Mouse (Mus musculus) midbrain, postnatal 0 days (tissue): ENCODE results near the gene Slc12a7. TPM values are rescaled to one million over a fixed set of nuclear protein-coding genes. Genes with fewer than 3 reads are reported as not detected.

Source experiments
- ATAC-seq: fragments of 200-750 bp; cut with Nextera tagmentation; 2 replicates; pipeline ENCODE4 v1.8.0; 2017; ENCODE audit warnings: moderate number of reproducible peaks, mild to moderate bottlenecking, moderate TSS enrichment, moderate library complexity; ENCODE audit not compliant: low FRiP score
- DNase-seq: peaks from one replicate; pipeline ENCODE4 v3.0.0-alpha.2; 2015; ENCODE audit warnings: low spot score
- H3K27ac ChIP-seq: fragments of 300-500 bp; sonication (generic); 2 replicates; pipeline ENCODE4 v1.5.1; 2014; ENCODE audit warnings: low read depth, mild to moderate bottlenecking, low read length, mixed read lengths
- H3K27me3 ChIP-seq: fragments of 300-500 bp; sonication (generic); 2 replicates; pipeline ENCODE4 v1.6.1; 2014; ENCODE audit warnings: low read length, control low read depth, mixed read lengths; ENCODE audit not compliant: insufficient read depth
- H3K36me3 ChIP-seq: fragments of 300-500 bp; sonication (generic); 2 replicates; pipeline ENCODE4 v1.6.1; 2014; ENCODE audit warnings: low read length, control low read depth, mixed read lengths; ENCODE audit not compliant: insufficient read depth
- H3K4me1 ChIP-seq: fragments of 300-500 bp; sonication (generic); 2 replicates; pipeline ENCODE4 v1.6.1; 2014; ENCODE audit warnings: mild to moderate bottlenecking, control low read depth, antibody characterized with exemption, low read length, mixed read lengths; ENCODE audit not compliant: insufficient read depth
- H3K4me2 ChIP-seq: fragments of 300-500 bp; sonication (generic); 2 replicates; pipeline ENCODE4 v1.6.1; 2014; ENCODE audit warnings: low read depth, mild to moderate bottlenecking, low read length, mixed read lengths; ENCODE audit not compliant: poor library complexity, severe bottlenecking
- H3K4me3 ChIP-seq: fragments of 300-500 bp; sonication (generic); 2 replicates; pipeline ENCODE4 v1.5.1; 2014; ENCODE audit warnings: low read depth, mild to moderate bottlenecking, low read length, moderate library complexity
- H3K9ac ChIP-seq: fragments of 300-500 bp; sonication (generic); replicated peaks from 2 replicates; pipeline ENCODE4 v1.6.1; 2014; ENCODE audit warnings: mild to moderate bottlenecking, low read length, moderate library complexity, mixed read lengths; ENCODE audit not compliant: poor library complexity, severe bottlenecking
- H3K9me3 ChIP-seq: fragments of 300-500 bp; sonication (generic); 2 replicates; pipeline ENCODE4 v1.6.1; 2016; ENCODE audit warnings: low read length, control low read depth
- CTCF ChIP-seq: IDR thresholded peaks from 2 replicates; pipeline ENCODE4 v1.5.1; 2016; ENCODE audit warnings: antibody characterized with exemption, mild to moderate bottlenecking
- WGBS: fragments of 180-500 bp; shearing (Covaris S2); extraction: QIAGEN DNeasy Blood & Tissue Kit; methylation state at CpG from one replicate; pipeline ENCODE4 v1.1.7; 2014; 5-methylcytosine and 5-hydroxymethylcytosine counted together
- polyA plus RNA-seq: library from polyadenylated mRNA; unstranded; fragments of >200 nt; fragmentation: Nextera tagmentation; extraction: Ambion mirVana; gene quantifications from 2 replicates; pipeline ENCODE4 v1.2.1, GENCODE M21; 2015
- total RNA-seq: library from RNA; depleted of rRNA; stranded (reverse); fragments of >200 nt; gene quantifications from 2 replicates; pipeline ENCODE4 v1.2.3, GENCODE M21; 2014

The Slc12a7 gene
- total and polyA plus RNA-seq, 2 experiments from 2014 or later = 4.7 to 8.9 TPM

DNA sequence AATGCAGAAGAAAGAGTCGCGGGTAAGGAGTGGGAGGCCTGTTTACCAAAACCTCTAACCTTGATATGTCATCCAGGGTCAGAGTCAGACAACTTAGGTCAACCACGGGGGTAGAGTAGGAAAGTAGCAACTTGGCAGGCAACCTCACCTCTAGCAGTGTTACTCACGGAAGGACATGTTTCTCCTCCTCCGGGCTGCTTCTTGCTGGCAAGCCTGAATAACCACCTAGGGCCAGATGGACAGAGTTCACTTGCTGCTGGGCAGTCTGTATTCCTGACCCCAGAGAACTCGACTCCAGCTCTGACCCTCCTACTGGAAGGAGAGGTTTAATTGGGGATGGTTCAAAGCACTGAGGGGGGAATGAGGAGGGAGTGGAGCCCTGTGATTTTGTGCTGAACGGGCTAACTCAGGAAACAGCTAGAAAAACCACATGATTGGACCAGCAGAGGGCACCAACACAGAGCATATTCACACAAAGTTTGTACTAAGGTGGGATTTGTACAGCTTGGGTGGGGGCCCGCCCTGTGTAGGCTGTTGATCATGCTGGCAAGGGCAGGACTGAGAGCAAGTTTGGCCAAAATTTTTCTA is 9.7 kb upstream of the Slc12a7 start:
- Histone ChIP-seq H3K27me3 (no peaks in the 10 kb centered on the region), H3K9me3 (no peaks in the 10 kb centered on the region), H3K36me3 (no peaks in the 10 kb centered on the region), H3K27ac (no peak overlapping the region), H3K4me3 (no peak overlapping the region), H3K4me2 (no peak overlapping the region), H3K9ac (no peak overlapping the region), H3K4me1 (no peaks in the 10 kb centered on the region)
- ATAC-seq (peak; percentile 38), DNase-seq (peak; percentile 49)
- 44% methylated on average over 8 of the region's 8 CpGs for WGBS
- TF ChIP-seq CTCF = peak; percentile 79

DNA sequence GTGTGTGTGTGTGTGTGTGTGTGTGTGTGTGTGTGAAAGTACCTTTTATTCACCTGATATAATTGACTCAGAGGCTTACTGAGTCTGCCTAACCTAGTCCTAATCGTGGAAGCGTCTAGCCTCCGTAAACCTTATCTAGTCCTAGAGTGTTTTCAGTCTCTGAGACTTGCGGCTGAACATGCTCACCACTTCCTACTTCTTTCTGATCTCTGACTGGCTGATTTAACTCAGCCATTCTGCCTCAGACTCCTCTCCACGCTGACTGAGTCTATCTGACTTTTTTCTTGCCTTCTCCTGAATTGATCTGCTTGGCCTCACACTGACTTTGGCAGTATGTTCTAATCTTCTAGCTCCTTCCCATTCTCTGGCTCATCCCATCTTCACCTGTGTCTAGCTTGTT is 7.6 kb upstream of the Slc12a7 start:
- no peak overlapping the region for H3K27ac ChIP-seq
- no peak overlapping the region for H3K4me2 ChIP-seq
- no peak overlapping the region for H3K9ac ChIP-seq
- no peak overlapping the region for H3K4me3 ChIP-seq
- no peak for ATAC-seq
- WGBS = 72% methylated on average over 5 of the region's 5 CpGs
- H3K9me3 ChIP-seq = no peaks in the 10 kb centered on the region
- no peak for TF ChIP-seq CTCF
- H3K27me3 ChIP-seq = no peaks in the 10 kb centered on the region
- no peak for DNase-seq
- no peaks in the 10 kb centered on the region for H3K4me1 ChIP-seq
- H3K36me3 ChIP-seq = no peaks in the 10 kb centered on the region

DNA sequence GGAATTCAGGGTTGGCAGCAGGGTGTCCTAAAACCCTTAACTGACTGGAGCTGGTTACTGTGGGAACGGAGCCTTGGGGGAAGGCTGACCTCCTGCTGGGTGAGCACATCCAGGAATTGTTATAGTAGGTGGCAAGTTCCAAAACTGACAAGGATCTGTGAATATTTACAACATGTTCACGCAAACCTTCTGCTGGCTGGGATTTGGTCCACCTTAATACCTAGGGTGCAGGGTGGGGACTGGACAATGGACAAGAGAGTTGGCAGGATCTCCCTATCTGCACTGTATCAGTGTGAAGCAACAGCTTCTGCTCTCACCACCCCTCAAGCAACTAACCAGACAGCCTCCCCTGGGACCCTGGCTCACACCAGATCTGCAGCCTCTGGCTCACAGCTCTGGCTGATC is 5.3 kb upstream of the Slc12a7 start:
- Histone ChIP-seq H3K9me3 (no peaks in the 10 kb centered on the region), H3K4me2 (no peak overlapping the region), H3K9ac (no peak overlapping the region), H3K36me3 (no peaks in the 10 kb centered on the region), H3K27me3 (no peaks in the 10 kb centered on the region), H3K4me1 (peaks cover 3% of the 10 kb centered on the region; the same call in 1 of the 2 replicates), H3K4me3 (no peak overlapping the region), H3K27ac (no peak overlapping the region)
- ATAC-seq (no peak), DNase-seq (no peak)
- 26% methylated on average over 2 of the region's 2 CpGs for WGBS
- TF ChIP-seq CTCF = no peak

DNA sequence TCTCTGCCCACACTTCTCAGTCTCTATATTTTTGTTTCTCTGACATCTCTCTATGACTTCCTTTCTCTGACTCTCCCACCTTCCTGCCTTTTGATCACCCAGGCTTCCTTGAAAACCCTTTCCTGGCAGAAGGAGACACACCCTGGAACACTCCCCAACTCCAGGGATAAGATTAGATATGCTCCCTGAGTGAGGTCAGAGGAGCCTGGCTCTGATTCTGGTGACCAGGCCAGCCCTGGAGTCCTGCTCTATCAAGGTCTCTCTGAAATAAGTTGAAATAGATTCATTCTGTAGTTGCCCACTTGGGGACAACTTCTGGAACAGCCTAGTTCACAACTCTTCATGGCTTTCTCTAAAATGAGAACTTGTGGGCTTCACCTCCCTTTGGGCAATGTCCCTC is 4.3 kb upstream of the Slc12a7 start:
- Histone ChIP-seq H3K9ac (no peak overlapping the region), H3K4me3 (no peak overlapping the region), H3K4me2 (no peak overlapping the region), H3K4me1 (peaks cover 4% of the 10 kb centered on the region), H3K9me3 (no peaks in the 10 kb centered on the region), H3K27ac (no peak overlapping the region), H3K27me3 (no peaks in the 10 kb centered on the region), H3K36me3 (no peaks in the 10 kb centered on the region)
- TF ChIP-seq CTCF = no peak
- ATAC-seq (no peak), DNase-seq (no peak)

- Histone ChIP-seq H3K4me3 (no peak overlapping the region), H3K4me2 (no peak overlapping the region), H3K27ac (no peak overlapping the region), H3K4me1 (peaks cover 4% of the 10 kb centered on the region), H3K36me3 (no peaks in the 10 kb centered on the region), H3K9ac (no peak overlapping the region), H3K27me3 (no peaks in the 10 kb centered on the region), H3K9me3 (no peaks in the 10 kb centered on the region)
- DNase-seq = no peak
- WGBS = 89% methylated on average over 1 of the region's 1 CpGs
- no peak for ATAC-seq
- TF ChIP-seq CTCF = no peak
Measured at GRCm38 (mm10) chr13:73730913-73731312, 2.0 kb upstream of the Slc12a7 start.

DNA sequence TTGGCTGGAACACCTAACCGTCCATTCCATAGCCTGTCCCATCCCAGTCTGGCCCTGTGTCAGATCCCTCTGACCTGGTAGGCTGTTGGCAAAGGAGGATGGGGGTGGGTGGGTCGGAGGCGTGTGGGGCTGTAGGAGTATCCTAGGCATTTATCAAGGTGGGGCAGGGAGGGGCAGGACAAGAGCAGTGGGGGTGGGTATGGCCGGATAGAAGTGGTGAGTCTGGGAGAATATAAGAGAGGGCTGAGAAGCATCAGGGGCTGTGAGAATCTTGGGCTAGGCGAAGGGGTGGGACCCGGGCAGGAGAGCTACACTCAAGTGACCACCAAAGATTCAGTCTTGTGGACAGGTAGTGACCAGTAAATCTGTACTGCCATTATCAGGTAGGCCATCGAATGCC is 659 bp upstream of the Slc12a7 start:
- Histone ChIP-seq H3K27me3 (no peaks in the 10 kb centered on the region), H3K4me1 (peaks cover 4% of the 10 kb centered on the region), H3K4me2 (peak overlapping the region; percentile 82), H3K27ac (no peak overlapping the region), H3K9ac (peak overlapping the region; percentile 36; the same call in 1 of the 2 replicates), H3K36me3 (no peaks in the 10 kb centered on the region), H3K4me3 (peak overlapping the region; percentile 36), H3K9me3 (no peaks in the 10 kb centered on the region)
- ATAC-seq = 0 out of 2 replicates have a peak, but pooled peaks have one; percentile 3
- DNase-seq = no peak
- TF ChIP-seq CTCF = no peak
- 76% methylated on average over 7 of the region's 7 CpGs for WGBS
